Mouse (Mus musculus) cerebellum, adult 11-12 months (tissue): Measurements from ENCODE around the gene Cd300ld2.
"Not testable (repeated sequence)": the region's sequence is repeated elsewhere in the genome, so short reads cannot be mapped to it uniquely, and the experiment has no call there.

Experiments used
- DNase-seq: peaks from one replicate; pipeline ENCODE4 v3.0.0; 2022

The Cd300ld2 gene

DNA sequence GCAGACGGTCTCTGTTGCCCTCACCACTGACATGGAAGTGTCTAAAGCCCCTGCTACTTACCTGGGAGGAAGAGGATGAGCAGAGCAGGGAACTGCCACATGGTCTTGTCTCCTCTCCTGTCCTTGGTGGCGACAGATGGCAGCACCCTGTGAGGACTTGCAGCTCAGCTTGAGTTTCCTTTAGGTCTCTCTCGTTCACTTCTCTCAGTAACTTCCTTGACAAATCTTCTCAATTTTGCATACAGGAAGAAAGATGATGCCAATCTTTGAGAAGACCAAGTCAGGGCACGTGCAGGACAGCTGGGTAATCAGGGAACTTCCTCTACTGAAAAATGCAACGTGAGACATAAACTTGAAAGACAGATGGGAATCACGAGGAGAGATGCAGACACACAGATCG lies at the start of gene Cd300ld2:
TSS of gene Cd300ld2 (minus strand) at position 101 of the 400 bp plus-strand sequence.
- DNase-seq, result not testable (repeated sequence)

GRCm38 (mm10) chr11:115062077-115062476 lies 46.1 kb upstream of the Cd300ld2 start, which contains the start of gene Cd300e:
Gene Cd300e (minus strand): TSS chr11:115062177.
- no peak for DNase-seq

GRCm38 (mm10) chr11:115059797-115060196 lies 43.8 kb upstream of the Cd300ld2 start:
- DNase-seq, result no peak

GRCm38 (mm10) chr11:115058701-115059100 lies 42.7 kb upstream of the Cd300ld2 start:
- DNase-seq, result no peak

GRCm38 (mm10) chr11:115054537-115054936 lies 38.5 kb upstream of the Cd300ld2 start:
- no peak for DNase-seq

DNA sequence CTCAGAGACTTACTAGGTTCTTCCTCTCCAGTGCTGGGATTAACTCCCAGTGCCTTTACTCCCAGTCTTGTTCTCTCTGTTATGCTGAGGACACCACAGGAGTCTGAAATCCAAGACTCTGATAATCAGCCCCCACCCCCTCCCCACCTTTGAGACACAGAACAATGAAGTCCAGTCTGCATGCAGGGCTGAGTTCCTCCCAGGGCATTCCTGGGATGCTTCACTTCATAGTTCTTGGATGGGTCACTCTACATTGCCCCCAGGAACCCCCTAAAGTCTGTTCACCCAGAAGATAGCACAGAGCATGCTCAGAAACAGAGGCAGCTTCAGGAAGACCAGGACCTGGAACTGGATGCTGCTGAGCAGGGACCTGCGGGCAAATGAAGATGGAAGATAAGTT lies 37.0 kb upstream of the Cd300ld2 start:
- DNase-seq, result peak; percentile 15

DNA sequence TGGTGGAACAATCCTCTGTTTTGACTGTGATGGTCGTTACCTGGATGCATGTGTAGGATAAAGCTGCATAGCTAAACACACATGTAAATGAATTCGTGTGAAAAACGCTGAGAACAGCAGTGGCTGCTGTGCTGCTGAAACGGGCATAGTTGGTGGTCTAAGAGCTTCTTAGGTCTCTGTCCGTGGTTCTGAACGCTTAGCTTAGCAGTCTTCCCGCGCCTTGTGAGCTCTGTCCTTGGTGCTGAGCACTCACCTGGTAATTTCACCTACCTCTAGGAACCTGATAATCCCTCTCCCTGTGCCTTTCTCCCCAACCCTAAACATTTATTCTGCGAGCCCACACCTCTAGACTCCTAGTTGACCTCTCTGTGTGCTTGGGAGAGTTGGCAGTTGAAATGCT lies 36.2 kb upstream of the Cd300ld2 start:
- DNase-seq, result peak; percentile 28

- DNase-seq, result peak; percentile 98
These were observed 33.4 kb upstream of the Cd300ld2 start for GRCm38 (mm10) chr11:115049282-115049895.

- DNase-seq, result peak; percentile 24
These were observed 32.3 kb upstream of the Cd300ld2 start, which contains the start of gene Cd300ld3 for GRCm38 (mm10) chr11:115048259-115048658. Gene Cd300ld3 (minus strand): TSS chr11:115048409.

DNA sequence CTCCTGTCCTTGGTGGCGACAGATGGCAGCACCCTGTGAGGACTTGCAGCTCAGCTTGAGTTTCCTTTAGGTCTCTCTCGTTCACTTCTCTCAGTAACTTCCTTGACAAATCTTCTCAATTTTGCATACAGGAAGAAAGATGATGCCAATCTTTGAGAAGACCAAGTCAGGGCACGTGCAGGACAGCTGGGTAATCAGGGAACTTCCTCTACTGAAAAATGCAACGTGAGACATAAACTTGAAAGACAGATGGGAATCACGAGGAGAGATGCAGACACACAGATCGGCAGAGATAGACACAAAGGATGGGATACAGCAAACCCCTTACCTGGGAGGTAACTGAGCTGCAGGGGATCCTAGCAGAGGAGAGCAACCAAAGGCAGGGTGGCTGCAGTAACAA lies 21.7 kb upstream of the Cd300ld2 start, which contains the start of gene Cd300ld5:
TSS of gene Cd300ld5 (minus strand) at position 101 of the 400 bp plus-strand sequence.
- not testable (repeated sequence) for DNase-seq

DNA sequence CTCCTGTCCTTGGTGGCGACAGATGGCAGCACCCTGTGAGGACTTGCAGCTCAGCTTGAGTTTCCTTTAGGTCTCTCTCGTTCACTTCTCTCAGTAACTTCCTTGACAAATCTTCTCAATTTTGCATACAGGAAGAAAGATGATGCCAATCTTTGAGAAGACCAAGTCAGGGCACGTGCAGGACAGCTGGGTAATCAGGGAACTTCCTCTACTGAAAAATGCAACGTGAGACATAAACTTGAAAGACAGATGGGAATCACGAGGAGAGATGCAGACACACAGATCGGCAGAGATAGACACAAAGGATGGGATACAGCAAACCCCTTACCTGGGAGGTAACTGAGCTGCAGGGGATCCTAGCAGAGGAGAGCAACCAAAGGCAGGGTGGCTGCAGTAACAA lies 10.9 kb upstream of the Cd300ld2 start, which contains the start of gene Cd300ld4:
TSS of gene Cd300ld4 (minus strand) at position 101 of the 400 bp plus-strand sequence.
- DNase-seq, result not testable (repeated sequence)

GRCm38 (mm10) chr11:115004070-115004469 lies 11.9 kb downstream of the Cd300ld2 start:
- DNase-seq, result no peak

DNA sequence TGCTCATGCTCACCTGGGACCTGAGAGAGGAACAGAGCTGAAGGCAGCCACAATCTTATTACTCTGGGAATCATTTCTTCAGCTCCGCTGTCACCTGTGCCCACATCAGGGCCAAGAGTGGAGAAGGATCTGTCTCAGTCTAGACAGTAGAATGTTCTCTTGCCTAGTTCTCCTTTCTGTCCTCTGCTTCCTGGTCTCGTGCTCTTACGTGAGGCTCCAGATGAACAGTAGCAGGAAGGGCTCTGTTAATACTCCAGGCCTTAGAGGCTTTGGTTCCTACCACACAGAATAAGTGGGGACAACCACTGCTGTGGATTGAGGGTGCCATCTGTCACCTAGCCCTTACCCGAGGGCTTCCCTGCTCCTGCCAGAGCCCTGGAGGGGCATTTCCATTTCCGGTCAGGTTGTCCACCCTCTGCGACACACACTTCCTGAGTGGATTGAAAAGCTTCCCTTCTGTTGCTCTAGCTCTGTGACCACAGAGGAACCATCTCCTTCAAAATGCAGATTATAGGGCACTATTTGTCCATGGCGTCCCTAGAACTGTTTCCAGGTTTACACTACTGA lies 14.4 kb downstream of the Cd300ld2 start, which contains the start of gene Cd300c2:
TSS of gene Cd300c2 (minus strand) at position 407 of the 567 bp plus-strand sequence.
- DNase-seq, result peak; percentile 51

- no peak for DNase-seq
These were observed 26.2 kb downstream of the Cd300ld2 start, which contains the start of gene Cd300ld for GRCm38 (mm10) chr11:114989793-114990192. Gene Cd300ld (minus strand): TSS chr11:114989922.

- DNase-seq, result no peak
These were observed 34.1 kb downstream of the Cd300ld2 start for GRCm38 (mm10) chr11:114981866-114982265.

- DNase-seq, result no peak
These were observed 43.3 kb downstream of the Cd300ld2 start for GRCm38 (mm10) chr11:114972726-114973125.

DNA sequence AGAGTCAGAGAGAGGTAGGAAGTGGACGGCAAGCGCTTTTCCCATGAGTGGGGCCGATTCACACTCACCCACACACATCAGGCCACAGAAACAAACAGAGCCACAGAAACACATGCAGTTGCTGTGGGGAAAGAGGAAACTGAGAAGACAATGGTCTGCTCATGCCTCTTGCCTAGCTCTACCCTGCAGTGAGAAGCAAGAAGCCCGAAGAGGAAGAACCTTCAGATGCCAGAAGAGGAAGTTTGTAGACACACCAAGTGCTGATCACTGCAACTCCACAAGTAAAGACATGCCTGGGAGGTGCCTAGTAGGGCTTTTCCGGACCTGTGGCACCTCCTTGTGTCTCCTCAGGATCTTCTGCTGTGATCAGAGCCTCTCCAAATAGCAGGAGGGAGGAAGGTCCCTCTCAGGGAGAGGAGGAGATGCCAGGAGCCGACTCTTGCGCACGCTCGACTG lies 47.2 kb downstream of the Cd300ld2 start, which contains the start of gene Cd300c:
TSS of gene Cd300c (minus strand) at position 406 of the 456 bp plus-strand sequence.
- DNase-seq, result no peak

DNA sequence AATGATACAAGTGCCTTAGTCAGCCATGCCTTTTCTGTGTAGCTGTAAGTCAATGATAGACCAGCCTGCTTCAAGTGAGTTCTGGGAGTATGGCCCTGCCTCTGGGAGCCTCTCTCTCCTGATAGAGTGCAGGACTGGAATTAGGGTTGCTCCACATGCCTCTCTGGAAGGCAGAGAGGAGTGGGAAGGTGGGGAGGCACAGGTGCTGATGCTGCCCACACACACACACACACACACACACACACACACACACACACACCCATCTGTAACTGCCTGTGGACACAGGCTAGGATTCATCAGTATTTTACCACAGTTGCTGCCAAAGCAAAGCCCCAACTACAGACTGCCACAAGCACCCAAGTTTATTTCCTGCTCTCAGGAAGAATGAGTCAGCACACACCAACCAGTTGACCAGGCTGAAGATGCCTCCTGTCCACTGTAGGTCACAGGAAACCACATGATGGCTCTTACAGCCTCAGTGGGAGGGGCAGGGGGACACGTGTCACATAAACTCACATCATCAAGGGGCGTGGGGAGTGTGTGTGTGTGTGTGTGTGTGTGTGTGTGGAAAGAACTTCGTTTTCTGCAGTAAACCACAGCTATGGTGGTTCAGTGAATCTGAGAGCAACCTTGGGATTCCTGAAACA lies 50.7 kb downstream of the Cd300ld2 start:
- no peak for DNase-seq

DNA sequence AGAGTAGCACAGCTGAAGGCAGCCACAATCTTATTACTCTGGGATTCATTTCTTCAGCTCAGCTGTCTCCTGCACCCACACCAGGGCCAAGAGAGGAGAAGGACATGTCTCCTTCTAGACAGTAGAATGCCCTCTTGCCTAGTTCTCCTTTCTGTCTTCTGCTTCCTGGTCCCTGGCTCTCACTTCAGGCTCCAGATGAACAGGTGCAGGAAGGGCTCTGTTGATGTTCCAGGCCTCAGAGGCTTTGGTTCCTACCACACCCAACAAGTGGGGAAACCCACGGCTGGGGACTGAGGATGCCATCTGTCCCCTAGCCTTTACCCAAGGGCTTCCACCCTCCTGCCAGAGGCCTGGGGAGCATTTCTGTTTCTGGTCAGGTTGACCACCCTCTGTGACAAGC lies 55.6 kb downstream of the Cd300ld2 start:
- peak; percentile 15 for DNase-seq
